Mouse (Mus musculus) adipose tissue, adult 10 weeks (tissue): ENCODE data around the gene Gm12886. TPM values are rescaled to one million over a fixed set of nuclear protein-coding genes. Genes with fewer than 3 reads are reported as not detected.

Experiments used
- polyA plus RNA-seq: library from polyadenylated mRNA; stranded (reverse); fragments of 350-450 nt; fragmentation: Illumina TruSeq; extraction: RNeasy Lipid Tissue Mini Kit (QIAGEN cat#74804); gene quantifications from one replicate; pipeline ENCODE4 v1.2.3, GENCODE M21; 2014; ENCODE audit warnings: low read depth, low replicate concordance

Gm12886 gene
- polyA plus RNA-seq: not detected

GRCm38 (mm10) chr4:121422999-121423398, at the start of gene Gm12886:
TSS of gene Gm12886 (minus strand) at chr4:121423099.

Other genes starting within 250 kb of the Gm12886 start
- gene Rlf, start 208.0 kb downstream of the Gm12886 start, polyA plus RNA-seq: 10.7 TPM
- not detected for gene Gm12888, start 98.2 kb downstream of the Gm12886 start, polyA plus RNA-seq
- not detected for gene Gm12887, start 199.0 kb upstream of the Gm12886 start, polyA plus RNA-seq